9 mouse cellular contexts compared by ENCODE assay signal in genomic region chr10:128412558-128412957, GRCm38 (mm10). TPM values are rescaled to one million over a fixed set of nuclear protein-coding genes. Genes with fewer than 3 reads are reported as not detected.
DNase-seq lines count a peak whose midpoint lies in the region; ATAC-seq and TF ChIP-seq lines count a peak whose summit lies in the region.
"Had no signal": no experiment of that assay in that cellular context is flagged by ENCODE, and none has a peak within 500 bp of the region (broad histone marks: within the 10 kb centered on the region; RNA-seq: fewer than 3 reads in every experiment).

No protein-coding gene starts in this region.

- no peaks in the 10 kb centered on the region for H3K27me3 ChIP-seq in lung, embryonic 16.5 days (ENCODE audit: control insufficient read depth, insufficient read depth, low read depth, low read length)
- H3K27me3 ChIP-seq in embryonic facial prominence, embryonic 15.5 days, result no peaks in the 10 kb centered on the region
- no peaks in the 10 kb centered on the region for H3K27me3 ChIP-seq in limb, embryonic 10.5 days (ENCODE audit: low read depth, poor library complexity, severe bottlenecking)
- no peaks in the 10 kb centered on the region for H3K27me3 ChIP-seq in small intestine, adult 2 months (ENCODE audit: control insufficient read depth, insufficient read depth, low read length)

- DNase-seq in lung, adult 2 months, result no peak
- no peak for DNase-seq in limb, embryonic 10.5 days (ENCODE audit: low spot score)
- DNase-seq in kidney, adult 9 months, result no peak
- no peak for DNase-seq in urinary bladder, postnatal 14 days (ENCODE audit: low spot score)
- DNase-seq: layer of hippocampus, postnatal 36 days had no signal

- H3K4me3 ChIP-seq in lung, embryonic 16.5 days (ENCODE audit: low read length), result peak overlapping the region; percentile 76
- no peak overlapping the region for H3K4me3 ChIP-seq in lung, adult 2 months (replicated peaks; ENCODE audit: extremely low read depth, low read depth, low read length)
- peak overlapping the region; percentile 96 for H3K4me3 ChIP-seq in embryonic facial prominence, embryonic 15.5 days (replicated peaks)
- peak overlapping the region; percentile 80 for H3K4me3 ChIP-seq in limb, embryonic 10.5 days
- no peak overlapping the region for H3K4me3 ChIP-seq in small intestine, adult 2 months (ENCODE audit: low read depth, low read length)

- TF ChIP-seq POLR2A in lung, adult 2 months (IDR thresholded peaks at IDR 0.05; ENCODE audit: borderline replicate concordance, extremely low read depth, low read depth, low read length), result no peak
- TF ChIP-seq POLR2A in small intestine, adult 2 months (IDR thresholded peaks at IDR 0.05; ENCODE audit: low read depth, low read length), result no peak

- peak overlapping the region; percentile 95 for H3K27ac ChIP-seq in lung, embryonic 16.5 days (ENCODE audit: low read length)
- peak overlapping the region; percentile 98 for H3K27ac ChIP-seq in embryonic facial prominence, embryonic 15.5 days (replicated peaks)
- H3K27ac ChIP-seq in limb, embryonic 10.5 days, result peak overlapping the region; percentile 94; the same call in 1 of the 2 replicates
- H3K27ac ChIP-seq in small intestine, adult 2 months (ENCODE audit: insufficient read depth, low read depth, low read length), result peak overlapping the region; percentile 8; the same call in 1 of the 2 replicates

- no peaks in the 10 kb centered on the region for H3K9me3 ChIP-seq in lung, embryonic 16.5 days (ENCODE audit: control insufficient read depth, low read length)
- H3K9me3 ChIP-seq in embryonic facial prominence, embryonic 15.5 days (replicated peaks), result no peaks in the 10 kb centered on the region
- no peaks in the 10 kb centered on the region for H3K9me3 ChIP-seq in limb, embryonic 10.5 days (replicated peaks)

- peaks cover 11% of the 10 kb centered on the region for H3K36me3 ChIP-seq in lung, embryonic 16.5 days (ENCODE audit: control insufficient read depth, insufficient read depth, low read length)
- peaks cover 43% of the 10 kb centered on the region for H3K36me3 ChIP-seq in embryonic facial prominence, embryonic 15.5 days
- H3K36me3 ChIP-seq in limb, embryonic 10.5 days, result peaks cover 52% of the 10 kb centered on the region
- H3K36me3 ChIP-seq in small intestine, adult 2 months (ENCODE audit: control insufficient read depth, insufficient read depth, low read length), result peaks cover 16% of the 10 kb centered on the region

- peaks cover 26% of the 10 kb centered on the region for H3K4me1 ChIP-seq in lung, embryonic 16.5 days (replicated peaks; ENCODE audit: control insufficient read depth, insufficient read depth, low read length)
- H3K4me1 ChIP-seq in lung, adult 2 months (ENCODE audit: control insufficient read depth, insufficient read depth, low read length), result peaks cover 18% of the 10 kb centered on the region
- H3K4me1 ChIP-seq in embryonic facial prominence, embryonic 15.5 days, result peaks cover 40% of the 10 kb centered on the region
- H3K4me1 ChIP-seq in limb, embryonic 10.5 days, result peaks cover 44% of the 10 kb centered on the region
- H3K4me1 ChIP-seq in small intestine, adult 2 months (ENCODE audit: control insufficient read depth, insufficient read depth, insufficient read length, low read length), result peaks cover 22% of the 10 kb centered on the region; the same call in 1 of the 2 replicates

- peak overlapping the region; percentile 89 for H3K9ac ChIP-seq in lung, embryonic 16.5 days (ENCODE audit: low read length)
- H3K9ac ChIP-seq in embryonic facial prominence, embryonic 15.5 days, result peak overlapping the region; percentile 78; the same call in 1 of the 2 replicates

- no peak for TF ChIP-seq CTCF in lung, adult 2 months (IDR thresholded peaks at IDR 0.05; ENCODE audit: insufficient read depth, low read length)
- TF ChIP-seq CTCF in small intestine, adult 2 months (IDR thresholded peaks at IDR 0.05; ENCODE audit: extremely low read depth, insufficient read length, insufficient replicate concordance, low read depth, low read length), result no peak

- no peak for ATAC-seq in lung, embryonic 16.5 days (ENCODE audit: low read depth)
- no peak for ATAC-seq in embryonic facial prominence, embryonic 15.5 days (ENCODE audit: insufficient number of reproducible peaks, low FRiP score, low TSS enrichment, low read depth)
- no peak for ATAC-seq in CD4-positive, CD25-positive, alpha-beta regulatory T cell, adult 4 months

- H3K4me2 ChIP-seq in lung, embryonic 16.5 days (ENCODE audit: low read depth, low read length), result peak overlapping the region; percentile 86
- peak overlapping the region; percentile 93 for H3K4me2 ChIP-seq in embryonic facial prominence, embryonic 15.5 days (replicated peaks)

- WGBS in lung, embryonic 16.5 days, result 20% methylated on average over 1 of the region's 1 CpGs
- 2% methylated on average over 1 of the region's 1 CpGs for WGBS in lung, adult 2 months
- WGBS in embryonic facial prominence, embryonic 15.5 days, result 31% methylated on average over 1 of the region's 1 CpGs
- WGBS in limb, embryonic 10.5 days, result 80% methylated on average over 1 of the region's 1 CpGs
- 16% methylated on average over 1 of the region's 1 CpGs for WGBS in small intestine, adult 2 months

RNA-seq across cellular contexts. Expression of gene Rnf41, which starts 1.1 kb away (rescaled TPM):
- polyA plus RNA-seq in lung, embryonic 16.5 days (2015; fragmentation: Nextera tagmentation; extraction: Ambion mirVana), result 41.4 and 42.7 TPM in 2 replicates
- 24.4 and 25.5 TPM in 2 replicates for polyA plus RNA-seq in lung, adult 2 months (2012; rRNA removed)
- polyA plus RNA-seq in embryonic facial prominence, embryonic 15.5 days (2015; fragmentation: Nextera tagmentation; extraction: Ambion mirVana), result 44.0 and 45.0 TPM in 2 replicates
- 41.9 and 43.6 TPM in 2 replicates for polyA plus RNA-seq in limb, embryonic 10.5 days (2016; fragmentation: Nextera tagmentation; extraction: Ambion mirVana)
- polyA plus RNA-seq in small intestine, adult 2 months (2012; rRNA removed), result 11.0 and 23.0 TPM in 2 replicates
- polyA plus RNA-seq in CD4-positive, CD25-positive, alpha-beta regulatory T cell, adult 4 months (2017; shearing (Covaris generic)), result 10 to 100 TPM; 28.7 to 51.8 TPM

RNA-seq across cellular contexts. Expression of gene Nabp2, which starts 1.3 kb away (rescaled TPM):
- 67.7 and 74.5 TPM in 2 replicates for polyA plus RNA-seq in lung, embryonic 16.5 days (2015; fragmentation: Nextera tagmentation; extraction: Ambion mirVana)
- 22.1 and 23.4 TPM in 2 replicates for polyA plus RNA-seq in lung, adult 2 months (2012; rRNA removed)
- 66.2 and 75.7 TPM in 2 replicates for polyA plus RNA-seq in embryonic facial prominence, embryonic 15.5 days (2015; fragmentation: Nextera tagmentation; extraction: Ambion mirVana)
- 98.7 and 133 TPM in 2 replicates for polyA plus RNA-seq in limb, embryonic 10.5 days (2016; fragmentation: Nextera tagmentation; extraction: Ambion mirVana)
- polyA plus RNA-seq in small intestine, adult 2 months (2012; rRNA removed), result 21.6 and 37.8 TPM in 2 replicates
- 10 to 100 TPM; 63.3 to 77.5 TPM for polyA plus RNA-seq in CD4-positive, CD25-positive, alpha-beta regulatory T cell, adult 4 months (2017; shearing (Covaris generic))

RNA-seq across cellular contexts. Expression of gene Slc39a5, which starts 11.5 kb away (rescaled TPM):
- 0.13 and 1.0 TPM in 2 replicates for polyA plus RNA-seq in lung, embryonic 16.5 days (2015; fragmentation: Nextera tagmentation; extraction: Ambion mirVana)
- 0.42 TPM in 1 of 2 replicates, not detected in the other for polyA plus RNA-seq in lung, adult 2 months (2012; rRNA removed)
- 0.13 TPM in 1 of 2 replicates, not detected in the other for polyA plus RNA-seq in embryonic facial prominence, embryonic 15.5 days (2015; fragmentation: Nextera tagmentation; extraction: Ambion mirVana)
- polyA plus RNA-seq in limb, embryonic 10.5 days (2016; fragmentation: Nextera tagmentation; extraction: Ambion mirVana), result 0.21 TPM in 1 of 2 replicates, not detected in the other
- polyA plus RNA-seq in small intestine, adult 2 months (2012; rRNA removed), result 165 and 301 TPM in 2 replicates
- not detected for polyA plus RNA-seq in CD4-positive, CD25-positive, alpha-beta regulatory T cell, adult 4 months (2017; shearing (Covaris generic))

RNA-seq across cellular contexts. Expression of gene Ankrd52, which starts 35.6 kb away (rescaled TPM):
- polyA plus RNA-seq in lung, embryonic 16.5 days (2015; fragmentation: Nextera tagmentation; extraction: Ambion mirVana), result 8.4 and 9.6 TPM in 2 replicates
- 24.5 and 31.6 TPM in 2 replicates for polyA plus RNA-seq in lung, adult 2 months (2012; rRNA removed)
- polyA plus RNA-seq in embryonic facial prominence, embryonic 15.5 days (2015; fragmentation: Nextera tagmentation; extraction: Ambion mirVana), result 11.0 and 12.1 TPM in 2 replicates
- 15.9 and 16.5 TPM in 2 replicates for polyA plus RNA-seq in limb, embryonic 10.5 days (2016; fragmentation: Nextera tagmentation; extraction: Ambion mirVana)
- 15.3 and 22.1 TPM in 2 replicates for polyA plus RNA-seq in small intestine, adult 2 months (2012; rRNA removed)
- polyA plus RNA-seq in CD4-positive, CD25-positive, alpha-beta regulatory T cell, adult 4 months (2017; shearing (Covaris generic)), result 1 to 10 TPM; 2.3 to 3.3 TPM

RNA-seq across cellular contexts. Expression of gene Coq10a, which starts 43.8 kb away (rescaled TPM):
- polyA plus RNA-seq in lung, embryonic 16.5 days (2015; fragmentation: Nextera tagmentation; extraction: Ambion mirVana), result 3.7 and 4.6 TPM in 2 replicates
- polyA plus RNA-seq in lung, adult 2 months (2012; rRNA removed), result 28.9 and 48.7 TPM in 2 replicates
- polyA plus RNA-seq in embryonic facial prominence, embryonic 15.5 days (2015; fragmentation: Nextera tagmentation; extraction: Ambion mirVana), result 19.4 and 20.4 TPM in 2 replicates
- 5.6 and 9.1 TPM in 2 replicates for polyA plus RNA-seq in limb, embryonic 10.5 days (2016; fragmentation: Nextera tagmentation; extraction: Ambion mirVana)
- 36.5 and 79.1 TPM in 2 replicates for polyA plus RNA-seq in small intestine, adult 2 months (2012; rRNA removed)
- polyA plus RNA-seq in CD4-positive, CD25-positive, alpha-beta regulatory T cell, adult 4 months (2017; shearing (Covaris generic)), result 10 to 100 TPM; 14.5 to 15.7 TPM

Comparison
In these comparisons a context has a peak if more than half of its experiments do, and no peak if none do; other contexts are left out.
1. H3K4me3 ChIP-seq: peak in lung, embryonic 16.5 days (single experiment), embryonic facial prominence, embryonic 15.5 days (single experiment) and limb, embryonic 10.5 days (single experiment); none in lung, adult 2 months (single experiment) and small intestine, adult 2 months (single experiment).
2. H3K27ac ChIP-seq: peak in every context shown above with its lines; median percentile 98 in embryonic facial prominence, embryonic 15.5 days; 95 in lung, embryonic 16.5 days; 94 in limb, embryonic 10.5 days; 8 in small intestine, adult 2 months.
3. RNA of gene Slc39a5, which starts 11.5 kb away (polyA plus RNA-seq): 165 to 301 TPM in small intestine, adult 2 months; 0.21 TPM in limb, embryonic 10.5 days, not detected in CD4-positive, CD25-positive, alpha-beta regulatory T cell, adult 4 months, 0.13 TPM in embryonic facial prominence, embryonic 15.5 days, 0.13 to 1.0 TPM in lung, embryonic 16.5 days and 0.42 TPM in lung, adult 2 months; every median in the first group is over 10 times any median in the second.